Mouse (Mus musculus) midbrain, embryonic 10.5 days (tissue): ENCODE data around the gene Zfp759. TPM values are rescaled to one million over a fixed set of nuclear protein-coding genes. Genes with fewer than 3 reads are reported as not detected.
"Not testable (repeated sequence)": the region's sequence is repeated elsewhere in the genome, so short reads cannot be mapped to it uniquely, and the experiment has no call there.

Source experiments
- DNase-seq: peaks from one replicate; pipeline ENCODE4 v3.0.0-alpha.2; 2017; ENCODE audit warnings: low spot score
- H3K27ac ChIP-seq: fragments of 300-500 bp; sonication (generic); replicated peaks from 2 replicates; pipeline ENCODE4 v1.5.1; 2016; ENCODE audit warnings: mild to moderate bottlenecking
- H3K27me3 ChIP-seq: fragments of 300-500 bp; sonication (generic); 2 replicates; pipeline ENCODE4 v1.6.1; 2016; ENCODE audit warnings: low read depth, mild to moderate bottlenecking; ENCODE audit not compliant: poor library complexity, severe bottlenecking
- H3K36me3 ChIP-seq: fragments of 300-500 bp; sonication (generic); 2 replicates; pipeline ENCODE4 v1.6.1; 2016; ENCODE audit warnings: mild to moderate bottlenecking, moderate library complexity
- H3K4me1 ChIP-seq: fragments of 300-500 bp; sonication (generic); 2 replicates; pipeline ENCODE4 v1.6.1; 2016
- H3K4me3 ChIP-seq: fragments of 300-500 bp; sonication (generic); 2 replicates; pipeline ENCODE4 v1.5.1; 2016; ENCODE audit warnings: mild to moderate bottlenecking, moderate library complexity
- H3K9me3 ChIP-seq: fragments of 300-500 bp; sonication (generic); replicated peaks from 2 replicates; pipeline ENCODE4 v1.6.1; 2016; ENCODE audit warnings: mild to moderate bottlenecking
- WGBS: fragments of 180-500 bp; shearing (Covaris S2); methylation state at CpG from one replicate; pipeline ENCODE4 v1.1.7; 2016; 5-methylcytosine and 5-hydroxymethylcytosine counted together
- polyA plus RNA-seq: library from polyadenylated mRNA; unstranded; fragments of >200 nt; fragmentation: Nextera tagmentation; extraction: Ambion mirVana; gene quantifications from 2 replicates; pipeline ENCODE4 v1.2.1, GENCODE M21; 2016

The Zfp759 gene
- 1.5 and 1.8 TPM in 2 replicates for polyA plus RNA-seq

DNA sequence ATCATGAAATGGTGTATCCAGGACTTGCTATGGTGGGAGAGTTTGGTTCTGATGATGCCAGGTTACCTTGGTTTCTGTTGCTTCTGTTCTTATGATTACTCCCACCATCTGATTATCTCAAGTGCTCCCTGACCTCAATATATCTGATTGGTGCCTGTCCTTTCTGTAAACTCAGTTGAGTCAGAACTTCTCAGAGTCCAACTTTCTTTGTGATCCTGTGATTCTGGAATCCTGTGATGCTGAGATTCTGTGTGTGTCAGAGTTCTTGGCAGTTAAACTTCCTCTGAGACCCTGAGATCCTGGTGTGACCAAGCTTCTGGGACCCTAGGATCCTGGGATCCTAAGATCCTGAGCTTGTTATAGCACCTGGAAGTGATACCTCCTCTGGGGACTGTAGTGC lies at the start of gene Zfp759:
Gene Zfp759, plus strand, starts transcription at position 301 of the 400 bp plus-strand sequence.
- not testable (repeated sequence) for H3K4me3 ChIP-seq, DNase-seq, H3K36me3 ChIP-seq, H3K9me3 ChIP-seq, H3K4me1 ChIP-seq, H3K27ac ChIP-seq, H3K27me3 ChIP-seq

- no peak for DNase-seq
- no peaks in the 10 kb centered on the region for H3K4me1 ChIP-seq
- H3K36me3 ChIP-seq: peaks cover 94% of the 10 kb centered on the region
- no peaks in the 10 kb centered on the region for H3K27me3 ChIP-seq
- no peak overlapping the region for H3K4me3 ChIP-seq
- WGBS: 92% methylated on average over 2 of the region's 2 CpGs
- no peak overlapping the region for H3K27ac ChIP-seq
- H3K9me3 ChIP-seq: peaks cover 88% of the 10 kb centered on the region
Measured at GRCm38 (mm10) chr13:67072786-67073185, 48.7 kb upstream of the Zfp759 start.

- no peaks in the 10 kb centered on the region for H3K27me3 ChIP-seq
- peaks cover 66% of the 10 kb centered on the region for H3K36me3 ChIP-seq
- H3K4me3 ChIP-seq: no peak overlapping the region
- WGBS: 95% methylated on average over 2 of the region's 2 CpGs
- H3K27ac ChIP-seq: no peak overlapping the region
- H3K4me1 ChIP-seq: peaks cover 13% of the 10 kb centered on the region
- H3K9me3 ChIP-seq: peaks cover 60% of the 10 kb centered on the region; the same call in 1 of the 2 replicates
- no peak for DNase-seq
Measured at GRCm38 (mm10) chr13:67077244-67077643, 44.2 kb upstream of the Zfp759 start.

DNA sequence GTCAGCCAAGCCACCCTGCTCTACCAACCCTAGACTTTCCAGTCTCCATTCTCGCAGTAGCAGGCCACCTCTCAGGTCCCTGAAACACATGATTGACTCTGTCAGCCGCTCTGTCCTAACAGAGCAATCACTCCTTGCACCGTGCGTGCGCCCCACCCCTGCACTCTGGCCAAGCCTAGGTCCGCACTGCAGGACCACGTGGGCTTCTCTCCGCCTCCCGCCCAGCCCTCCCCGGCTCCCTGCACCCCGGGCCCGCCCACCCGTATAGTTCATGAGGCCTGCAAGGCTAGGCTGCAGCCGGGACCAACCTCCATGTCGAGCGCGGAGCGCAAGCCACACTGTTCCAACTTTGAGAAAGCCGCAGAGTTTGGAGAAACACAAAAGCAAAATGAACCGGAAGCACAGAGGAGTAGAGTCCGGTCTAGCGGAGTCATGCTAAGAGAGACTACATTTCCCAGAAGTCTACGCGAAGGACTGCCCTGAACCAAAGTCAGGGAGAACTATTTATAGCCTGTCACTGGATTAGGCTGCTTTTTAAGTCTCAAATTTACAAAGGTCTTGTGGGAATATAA lies 40.2 kb upstream of the Zfp759 start:
- WGBS: under 1% methylated on average over 24 of the region's 24 CpGs
- Histone ChIP-seq H3K9me3 (peaks cover 29% of the 10 kb centered on the region; the same call in 1 of the 2 replicates), H3K36me3 (peaks cover 32% of the 10 kb centered on the region), H3K4me3 (peak overlapping the region; percentile 64), H3K4me1 (peaks cover 13% of the 10 kb centered on the region), H3K27me3 (no peaks in the 10 kb centered on the region), H3K27ac (peak overlapping the region; percentile 89)
- peak; percentile 81 for DNase-seq

DNA sequence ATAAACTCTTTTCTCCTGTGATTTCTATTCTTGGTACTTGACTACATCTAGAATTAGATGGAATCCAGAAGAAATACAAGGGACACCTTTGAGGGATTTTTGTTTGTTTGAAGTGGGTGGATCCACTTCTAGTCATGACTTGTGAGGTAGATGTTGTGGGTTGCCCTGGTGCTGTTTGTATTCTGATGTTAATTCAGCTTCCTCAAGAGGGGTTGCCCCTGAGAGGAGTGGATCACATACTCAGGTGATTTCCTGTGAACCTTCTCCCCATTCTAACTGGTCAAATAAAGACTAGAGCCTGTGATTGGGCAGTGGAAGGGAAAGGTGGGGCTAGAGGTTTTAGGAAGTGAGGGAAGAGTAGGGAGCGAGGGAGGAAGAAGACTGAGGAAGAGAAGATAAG lies 39.5 kb upstream of the Zfp759 start:
- Histone ChIP-seq H3K36me3 (peaks cover 24% of the 10 kb centered on the region), H3K27ac (peak overlapping the region; percentile 89), H3K4me3 (peak overlapping the region; percentile 64), H3K27me3 (no peaks in the 10 kb centered on the region), H3K4me1 (peaks cover 13% of the 10 kb centered on the region), H3K9me3 (peaks cover 23% of the 10 kb centered on the region; the same call in 1 of the 2 replicates)
- 64% methylated on average over 1 of the region's 1 CpGs for WGBS
- no peak for DNase-seq

DNA sequence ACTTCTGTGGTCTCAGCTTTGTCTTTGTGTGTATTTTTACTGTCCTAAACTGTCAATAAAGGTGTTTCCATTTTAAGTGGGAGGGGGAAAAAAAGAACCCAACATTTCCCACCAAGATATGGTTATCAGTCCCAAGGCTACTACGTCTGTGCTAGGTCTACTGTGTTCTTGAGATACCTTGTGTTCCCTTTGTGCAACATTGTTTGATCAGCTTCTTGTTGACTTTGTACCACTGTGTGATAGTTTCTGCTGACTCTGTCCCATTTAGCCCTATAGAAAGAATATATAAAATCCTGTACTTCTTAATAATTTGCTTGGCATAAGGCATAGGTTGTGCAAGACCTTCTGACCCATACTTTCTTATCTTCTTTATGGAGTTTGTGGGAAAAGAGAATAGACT lies 31.3 kb upstream of the Zfp759 start:
- no peak overlapping the region for H3K27ac ChIP-seq
- H3K4me1 ChIP-seq: no peaks in the 10 kb centered on the region
- WGBS: 86% methylated on average over 1 of the region's 1 CpGs
- H3K27me3 ChIP-seq: no peaks in the 10 kb centered on the region
- H3K4me3 ChIP-seq: no peak overlapping the region
- H3K9me3 ChIP-seq: no peaks in the 10 kb centered on the region
- H3K36me3 ChIP-seq: no peaks in the 10 kb centered on the region
- no peak for DNase-seq

DNA sequence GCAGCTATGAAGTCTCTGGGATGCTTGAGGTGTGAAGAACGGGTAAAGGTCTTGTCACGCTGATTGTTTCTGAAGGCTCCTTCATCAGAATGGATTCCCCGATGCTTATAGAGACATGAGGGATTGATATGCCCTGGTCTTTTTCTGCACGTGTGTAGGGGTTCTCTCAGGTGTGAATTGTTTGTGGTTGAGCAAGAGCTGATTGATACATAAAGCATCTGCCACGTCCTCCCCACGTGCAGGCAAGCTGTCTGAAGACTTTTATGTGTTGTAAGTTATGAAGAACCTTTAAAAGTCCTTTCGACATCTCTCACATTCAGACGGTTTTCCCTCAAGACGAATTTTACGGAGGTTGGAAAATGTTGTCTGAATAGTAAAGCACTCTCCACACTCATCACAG lies 23.6 kb upstream of the Zfp759 start, which contains the start of gene Zfp708:
Gene Zfp708, minus strand, starts transcription at position 101 of the 400 bp plus-strand sequence.
- no peaks in the 10 kb centered on the region for H3K4me1 ChIP-seq
- H3K36me3 ChIP-seq: peaks cover 19% of the 10 kb centered on the region
- no peak within 1 kb of the TSS for H3K27ac ChIP-seq
- H3K27me3 ChIP-seq: no peaks in the 10 kb centered on the region
- no peak within 1 kb of the TSS for H3K4me3 ChIP-seq
- WGBS: 91% methylated on average over 10 of the region's 10 CpGs
- DNase-seq: no peak
- no peaks in the 10 kb centered on the region for H3K9me3 ChIP-seq

DNA sequence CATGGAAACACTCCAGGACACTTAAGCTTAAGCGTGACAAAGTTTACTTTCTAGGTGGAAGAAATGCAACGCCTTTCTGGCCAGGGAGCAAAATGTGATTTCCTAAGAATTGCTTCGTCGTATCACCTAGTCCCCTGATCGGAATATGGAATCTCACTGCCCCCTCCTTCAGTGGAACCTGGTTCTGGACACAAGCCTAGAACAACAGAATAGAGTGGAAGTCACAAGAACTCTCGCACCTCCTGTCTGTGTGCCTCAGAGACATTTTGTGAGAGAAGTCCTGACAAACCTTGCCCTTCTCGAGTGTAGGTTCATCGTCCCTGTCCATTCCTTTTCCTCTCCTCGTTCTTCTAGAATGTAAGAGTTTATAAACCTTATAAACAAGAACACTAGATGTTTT lies 13.8 kb upstream of the Zfp759 start:
- H3K4me3 ChIP-seq: peak overlapping the region; percentile 73
- peaks cover 11% of the 10 kb centered on the region for H3K4me1 ChIP-seq
- peaks cover 10% of the 10 kb centered on the region for H3K36me3 ChIP-seq
- H3K27ac ChIP-seq: peak overlapping the region; percentile 86
- H3K9me3 ChIP-seq: peaks cover 14% of the 10 kb centered on the region; the same call in 1 of the 2 replicates
- 79% methylated on average over 9 of the region's 9 CpGs for WGBS
- DNase-seq: no peak
- no peaks in the 10 kb centered on the region for H3K27me3 ChIP-seq

GRCm38 (mm10) chr13:67108194-67108820 lies 13.2 kb upstream of the Zfp759 start, which contains the start of gene Gm28557:
Gene Gm28557 (minus strand): TSS chr13:67108604.
- Histone ChIP-seq H3K27me3 (no peaks in the 10 kb centered on the region), H3K4me3 (peak within 1 kb of the TSS; percentile 73), H3K4me1 (peaks cover 11% of the 10 kb centered on the region), H3K9me3 (peaks cover 14% of the 10 kb centered on the region; the same call in 1 of the 2 replicates), H3K36me3 (peaks cover 10% of the 10 kb centered on the region), H3K27ac (peak within 1 kb of the TSS; percentile 86)
- peak; percentile 82 for DNase-seq
- WGBS: under 1% methylated on average over 17 of the region's 17 CpGs

- peaks cover 10% of the 10 kb centered on the region for H3K36me3 ChIP-seq
- 0 out of 2 replicates have a peak overlapping the region, but pooled peaks have one; percentile 42 for H3K27ac ChIP-seq
- H3K4me3 ChIP-seq: peak overlapping the region; percentile 73
- H3K4me1 ChIP-seq: peaks cover 11% of the 10 kb centered on the region
- WGBS: 7% methylated on average over 9 of the region's 9 CpGs
- H3K27me3 ChIP-seq: no peaks in the 10 kb centered on the region
- peak; percentile 53 for DNase-seq
- peaks cover 14% of the 10 kb centered on the region; the same call in 1 of the 2 replicates for H3K9me3 ChIP-seq
Measured at GRCm38 (mm10) chr13:67108821-67109206, 12.6 kb upstream of the Zfp759 start.

DNA sequence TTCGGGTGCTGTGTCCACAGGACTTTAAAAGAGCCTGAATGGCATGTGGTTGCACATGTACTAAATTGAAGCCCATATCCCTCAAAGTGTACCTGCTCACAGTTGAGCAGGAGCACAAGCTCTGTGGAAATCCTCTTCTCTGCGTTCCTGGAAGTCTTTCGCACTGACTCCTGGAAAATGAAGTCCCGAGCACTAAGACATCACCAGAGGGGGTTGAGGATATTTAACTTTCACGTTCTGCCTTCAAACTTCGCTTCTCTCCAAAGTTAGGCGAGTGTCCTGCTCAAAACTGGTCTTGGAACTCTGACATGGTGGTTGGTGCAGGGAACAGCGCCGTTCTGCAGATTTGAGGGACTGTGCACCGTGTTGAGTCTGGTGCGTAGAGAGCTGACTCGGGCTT lies 9.4 kb upstream of the Zfp759 start:
- no peak for DNase-seq
- Histone ChIP-seq H3K4me3 (no peak overlapping the region), H3K4me1 (peaks cover 11% of the 10 kb centered on the region), H3K9me3 (no peaks in the 10 kb centered on the region), H3K36me3 (no peaks in the 10 kb centered on the region), H3K27ac (no peak overlapping the region), H3K27me3 (no peaks in the 10 kb centered on the region)
- WGBS: 83% methylated on average over 12 of the region's 12 CpGs

DNA sequence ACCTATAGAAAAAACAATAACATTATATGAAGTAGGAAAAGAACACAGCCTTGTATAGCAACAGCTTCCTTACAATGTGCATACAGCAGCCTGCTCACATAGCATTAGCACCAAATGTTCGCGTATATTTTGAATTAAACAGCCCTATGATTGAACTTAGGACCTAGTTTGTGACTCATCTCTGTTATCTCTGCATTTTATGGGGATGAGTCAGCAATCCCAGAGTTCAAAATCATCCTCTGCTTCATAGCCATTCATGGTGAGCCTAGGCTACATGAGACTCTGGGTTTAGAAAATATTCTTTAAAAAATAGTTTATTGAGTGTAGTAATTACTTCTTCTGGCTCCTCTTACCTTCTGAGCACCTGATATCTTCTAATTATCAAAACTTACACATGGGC lies 8.2 kb upstream of the Zfp759 start:
- Histone ChIP-seq H3K27ac (no peak overlapping the region), H3K4me3 (no peak overlapping the region), H3K36me3 (no peaks in the 10 kb centered on the region), H3K4me1 (0 out of 2 replicates have a peak, but pooled peaks cover 3% of the 10 kb centered on the region), H3K9me3 (no peaks in the 10 kb centered on the region), H3K27me3 (no peaks in the 10 kb centered on the region)
- DNase-seq: no peak
- 88% methylated on average over 2 of the region's 2 CpGs for whole genome bisulfite sequencing

DNA sequence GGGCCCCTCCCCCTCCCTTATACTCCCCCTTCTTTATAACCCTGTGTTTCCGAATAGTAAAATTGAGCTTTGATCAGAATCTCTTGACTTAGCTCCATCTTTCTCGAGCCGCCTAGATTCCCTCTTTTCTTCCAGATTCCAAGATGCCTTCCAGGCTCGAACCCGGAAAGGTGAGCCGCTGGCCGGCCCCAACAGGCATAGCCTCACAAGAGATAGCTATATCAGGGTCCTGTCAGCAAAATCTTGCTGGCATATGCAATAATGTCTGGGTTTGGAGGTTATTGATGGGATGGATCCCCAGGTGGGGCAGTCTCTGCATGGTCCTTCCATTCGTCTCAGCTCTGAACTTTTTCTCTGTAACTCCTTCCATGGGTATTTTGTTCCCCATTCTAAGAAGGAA lies 5.3 kb upstream of the Zfp759 start, which contains the start of gene Rslcan18:
Gene Rslcan18, minus strand, starts transcription at position 101 of the 400 bp plus-strand sequence.
- not testable (repeated sequence) for H3K9me3 ChIP-seq, H3K36me3 ChIP-seq, H3K27me3 ChIP-seq, H3K4me3 ChIP-seq, H3K27ac ChIP-seq, DNase-seq, H3K4me1 ChIP-seq
- 90% methylated on average over 8 of the region's 8 CpGs for WGBS
